Mouse (Mus musculus) intestine, embryonic 14.5 days (tissue): ENCODE measurements around the gene Cactin. TPM values are rescaled to one million over a fixed set of nuclear protein-coding genes. Genes with fewer than 3 reads are reported as not detected.
A peak's percentile ranks its signal among the peaks of the same experiment; 100 is the strongest.

ENCODE experiments used
- ATAC-seq: fragments of 200-750 bp; cut with Nextera tagmentation; replicated peaks from 2 replicates; pipeline ENCODE4 v1.8.0; 2017; ENCODE audit warnings: low read depth, moderate number of reproducible peaks, moderate TSS enrichment, moderate library complexity; ENCODE audit not compliant: low FRiP score, low TSS enrichment
- DNase-seq: peaks from one replicate; pipeline ENCODE4 v3.0.0-alpha.2; 2018; ENCODE audit warnings: low spot score
- H3K27ac ChIP-seq: fragments of 300-500 bp; sonication (generic); 2 replicates; pipeline ENCODE4 v1.5.1; 2014; ENCODE audit warnings: low read depth, mild to moderate bottlenecking, control low read depth
- H3K27me3 ChIP-seq: fragments of 300-500 bp; sonication (generic); replicated peaks from 2 replicates; pipeline ENCODE4 v1.6.1; 2014; ENCODE audit warnings: low read length, control low read depth; ENCODE audit not compliant: control insufficient read depth, insufficient read depth
- H3K36me3 ChIP-seq: fragments of 300-500 bp; sonication (generic); 2 replicates; pipeline ENCODE4 v1.6.1; 2014; ENCODE audit warnings: low read length, control low read depth; ENCODE audit not compliant: control insufficient read depth, insufficient read depth
- H3K4me1 ChIP-seq: fragments of 300-500 bp; sonication (generic); replicated peaks from 2 replicates; pipeline ENCODE4 v1.6.1; 2014; ENCODE audit warnings: low read length, control low read depth, mixed read lengths; ENCODE audit not compliant: control insufficient read depth, insufficient read depth
- H3K4me2 ChIP-seq: fragments of 300-500 bp; sonication (generic); 2 replicates; pipeline ENCODE4 v1.6.1; 2014; ENCODE audit warnings: low read length
- H3K4me3 ChIP-seq: fragments of 300-500 bp; sonication (generic); 2 replicates; pipeline ENCODE4 v1.5.1; 2014; ENCODE audit warnings: low read depth, low read length, control low read depth, mixed read lengths
- H3K9ac ChIP-seq: fragments of 300-500 bp; sonication (generic); 2 replicates; pipeline ENCODE4 v1.6.1; 2014; ENCODE audit warnings: mild to moderate bottlenecking, low read length
- H3K9me3 ChIP-seq: fragments of 300-500 bp; sonication (generic); 2 replicates; pipeline ENCODE4 v1.6.1; 2016; ENCODE audit warnings: low read length, control low read depth; ENCODE audit not compliant: control insufficient read depth
- WGBS: fragments of 180-500 bp; shearing (Covaris S2); extraction: QIAGEN DNeasy Blood & Tissue Kit; methylation state at CpG from one replicate; pipeline ENCODE4 v1.1.7; 2014; 5-methylcytosine and 5-hydroxymethylcytosine counted together
- polyA plus RNA-seq: library from polyadenylated mRNA; unstranded; fragments of >200 nt; fragmentation: Nextera tagmentation; extraction: Ambion mirVana; gene quantifications from 2 replicates; pipeline ENCODE4 v1.2.1, GENCODE M21; 2014

The Cactin gene
- polyA plus RNA-seq, 1 experiment from 2014 or later, result 27.7 TPM

DNA sequence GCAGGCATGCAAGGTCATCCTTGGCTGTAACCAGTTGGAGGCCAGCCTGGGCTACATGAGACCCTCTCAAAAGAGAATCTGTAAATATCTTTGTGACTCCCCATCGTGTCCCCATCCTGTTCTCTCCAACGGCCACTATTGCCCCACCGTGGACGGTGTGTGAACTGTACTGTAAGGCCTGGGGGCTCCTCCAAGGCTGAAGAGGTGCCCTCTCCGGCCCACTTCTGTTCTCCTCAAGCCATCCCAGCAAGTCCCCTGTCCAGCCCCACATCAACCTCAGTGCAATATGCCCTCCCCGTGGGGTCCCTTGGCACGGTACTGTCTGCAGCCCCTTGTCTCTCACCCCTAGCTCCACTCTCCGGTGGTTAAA is 1.6 kb upstream of the Cactin start:
- H3K4me2 ChIP-seq, result peak overlapping the region; percentile 72
- DNase-seq (no peak), ATAC-seq (no peak)
- peaks cover 47% of the 10 kb centered on the region for H3K36me3 ChIP-seq
- peak overlapping the region; percentile 37 for H3K9ac ChIP-seq
- H3K4me1 ChIP-seq, result peaks cover 31% of the 10 kb centered on the region
- no peaks in the 10 kb centered on the region for H3K27me3 ChIP-seq
- H3K9me3 ChIP-seq, result no peaks in the 10 kb centered on the region
- peak overlapping the region; percentile 97 for H3K4me3 ChIP-seq
- 38% methylated on average over 8 of the region's 8 CpGs for WGBS
- peak overlapping the region; percentile 88; the same call in 1 of the 2 replicates for H3K27ac ChIP-seq

DNA sequence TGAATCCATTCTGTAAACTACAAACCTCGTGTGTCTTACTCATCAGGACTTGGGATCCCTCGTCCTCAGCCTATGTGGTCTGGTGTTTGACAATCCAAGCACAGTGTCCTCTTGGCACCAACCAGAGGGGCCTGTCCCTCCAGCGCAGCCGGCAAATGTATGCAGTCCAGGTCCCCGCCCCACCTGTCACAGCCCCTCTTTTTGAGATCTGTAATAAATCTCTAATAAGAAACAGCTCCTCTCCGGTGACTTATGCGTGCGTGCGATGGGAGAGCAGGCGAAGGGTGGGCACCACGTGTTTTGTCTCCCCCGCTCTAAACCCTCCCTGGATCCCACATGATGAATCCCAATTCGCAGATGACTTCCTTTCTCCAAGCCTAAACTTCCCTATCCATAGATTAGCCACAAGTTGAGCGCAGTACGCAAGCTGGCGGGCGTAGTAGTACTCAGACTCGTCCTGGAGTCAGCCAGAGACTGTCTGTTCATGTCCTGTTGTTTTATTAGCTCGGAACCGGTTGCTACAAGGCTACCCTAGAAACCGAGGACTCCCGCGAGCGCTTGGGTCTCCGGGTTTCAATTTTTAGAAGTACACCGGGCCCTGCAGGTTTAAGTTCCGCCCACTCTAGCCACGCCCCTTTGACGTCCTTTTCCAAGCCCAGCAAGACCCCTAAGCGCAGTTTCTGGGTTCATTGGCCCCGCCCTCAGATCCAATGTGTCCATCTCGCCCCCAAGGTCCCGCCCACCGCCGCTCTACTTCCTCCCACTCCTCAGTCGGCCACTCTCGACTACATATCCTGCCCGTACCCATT is 958 bp upstream of the Cactin start:
- Histone ChIP-seq H3K27me3 (no peaks in the 10 kb centered on the region), H3K27ac (peak overlapping the region; percentile 88), H3K4me2 (peak overlapping the region; percentile 72), H3K4me1 (peaks cover 31% of the 10 kb centered on the region), H3K9me3 (no peaks in the 10 kb centered on the region), H3K36me3 (peaks cover 47% of the 10 kb centered on the region), H3K4me3 (peak overlapping the region; percentile 97), H3K9ac (peak overlapping the region; percentile 37)
- no peak; the same call in none of the 2 replicates for ATAC-seq
- under 1% methylated on average over 38 of the region's 38 CpGs for WGBS
- peak; percentile 99 for DNase-seq

DNA sequence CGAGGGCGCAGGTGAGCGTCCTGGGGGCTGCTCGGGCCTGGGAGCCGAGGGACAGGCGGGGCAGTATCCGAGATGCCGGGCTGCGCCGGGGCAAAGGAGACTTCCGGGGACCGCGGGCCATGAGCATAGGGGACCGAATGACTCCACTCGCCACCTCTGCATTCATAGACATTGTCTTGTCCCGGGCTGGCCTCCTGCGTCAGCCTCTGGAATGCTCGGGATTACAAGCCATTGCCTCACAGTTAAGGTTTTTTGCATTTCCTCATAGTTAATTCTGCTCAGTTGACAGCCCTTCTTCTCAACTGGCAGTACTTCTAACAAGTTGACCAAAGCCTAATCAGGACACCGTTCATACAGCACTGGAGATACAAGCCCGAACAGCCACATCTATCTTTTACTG is 533 bp downstream of the Cactin start:
- ATAC-seq (peak; percentile 0; the same call in 1 of the 2 replicates), DNase-seq (no peak)
- Histone ChIP-seq H3K27me3 (no peaks in the 10 kb centered on the region), H3K9ac (peak overlapping the region; percentile 89), H3K36me3 (peaks cover 48% of the 10 kb centered on the region), H3K4me2 (peak overlapping the region; percentile 94), H3K27ac (peak overlapping the region; percentile 88), H3K9me3 (no peaks in the 10 kb centered on the region), H3K4me3 (peak overlapping the region; percentile 97), H3K4me1 (peaks cover 29% of the 10 kb centered on the region)
- 3% methylated on average over 20 of the region's 20 CpGs for WGBS

DNA sequence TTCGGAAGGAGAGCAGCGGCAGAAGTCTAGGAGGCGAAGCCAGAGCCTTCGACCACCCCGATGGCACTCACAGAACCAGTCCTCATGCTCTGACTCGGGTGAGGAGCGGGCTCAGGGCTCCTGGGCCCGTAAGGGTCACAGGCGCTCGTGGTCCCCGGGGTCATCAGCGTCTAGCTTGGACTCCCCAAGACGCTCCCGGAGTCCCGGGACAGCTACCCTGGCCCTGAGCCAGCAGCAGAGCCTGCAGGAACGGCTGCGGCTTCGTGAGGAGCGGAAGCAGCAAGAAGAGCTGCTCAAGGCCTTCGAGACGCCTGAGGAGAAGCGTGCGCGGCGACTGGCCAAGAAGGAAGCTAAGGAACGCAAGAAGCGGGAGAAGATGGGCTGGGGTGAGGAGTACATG is 1.5 kb downstream of the Cactin start:
- peak overlapping the region; percentile 97; the same call in 1 of the 2 replicates for H3K4me3 ChIP-seq
- H3K9me3 ChIP-seq, result no peaks in the 10 kb centered on the region
- ATAC-seq (no peak), DNase-seq (no peak)
- H3K4me2 ChIP-seq, result no peak overlapping the region
- H3K36me3 ChIP-seq, result peaks cover 57% of the 10 kb centered on the region
- H3K27ac ChIP-seq, result no peak overlapping the region
- H3K9ac ChIP-seq, result no peak overlapping the region
- H3K4me1 ChIP-seq, result peaks cover 22% of the 10 kb centered on the region
- WGBS, result 94% methylated on average over 27 of the region's 27 CpGs
- no peaks in the 10 kb centered on the region for H3K27me3 ChIP-seq

DNA sequence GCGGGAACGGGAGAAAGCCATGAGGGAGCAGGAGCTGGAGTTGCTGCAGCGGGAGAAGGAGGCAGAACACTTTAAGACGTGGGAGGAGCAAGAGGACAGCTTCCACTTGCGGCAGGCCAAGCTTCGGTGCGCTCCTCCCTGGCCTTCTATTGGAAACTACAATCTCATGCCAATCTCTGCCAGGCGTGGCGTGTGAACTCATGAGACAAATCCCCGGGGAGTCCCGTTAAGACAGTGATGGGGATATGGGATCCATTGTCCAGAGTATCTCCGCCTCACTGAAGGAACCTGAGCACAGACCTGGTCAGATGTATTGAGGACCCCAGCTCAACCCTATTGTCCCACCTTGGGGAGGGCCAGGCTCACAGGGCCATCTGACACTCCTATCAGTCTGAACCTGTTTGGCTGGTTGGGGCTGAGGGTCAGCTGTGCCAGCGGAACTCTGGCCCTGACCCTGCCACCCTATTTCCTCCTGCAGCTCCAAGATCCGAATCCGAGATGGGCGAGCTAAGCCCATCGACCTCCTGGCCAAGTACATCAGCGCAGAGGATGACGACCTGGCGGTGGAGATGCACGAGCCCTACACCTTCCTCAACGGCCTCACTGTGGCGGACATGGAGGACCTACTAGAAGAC is 2.4 kb downstream of the Cactin start:
- H3K4me1 ChIP-seq, result peaks cover 25% of the 10 kb centered on the region
- WGBS, result 93% methylated on average over 23 of the region's 23 CpGs
- no peak for ATAC-seq
- no peak overlapping the region for H3K4me2 ChIP-seq
- H3K27me3 ChIP-seq, result no peaks in the 10 kb centered on the region
- H3K36me3 ChIP-seq, result peaks cover 54% of the 10 kb centered on the region
- H3K4me3 ChIP-seq, result no peak overlapping the region
- H3K27ac ChIP-seq, result no peak overlapping the region
- DNase-seq, result no peak
- H3K9ac ChIP-seq, result no peak overlapping the region
- H3K9me3 ChIP-seq, result no peaks in the 10 kb centered on the region

DNA sequence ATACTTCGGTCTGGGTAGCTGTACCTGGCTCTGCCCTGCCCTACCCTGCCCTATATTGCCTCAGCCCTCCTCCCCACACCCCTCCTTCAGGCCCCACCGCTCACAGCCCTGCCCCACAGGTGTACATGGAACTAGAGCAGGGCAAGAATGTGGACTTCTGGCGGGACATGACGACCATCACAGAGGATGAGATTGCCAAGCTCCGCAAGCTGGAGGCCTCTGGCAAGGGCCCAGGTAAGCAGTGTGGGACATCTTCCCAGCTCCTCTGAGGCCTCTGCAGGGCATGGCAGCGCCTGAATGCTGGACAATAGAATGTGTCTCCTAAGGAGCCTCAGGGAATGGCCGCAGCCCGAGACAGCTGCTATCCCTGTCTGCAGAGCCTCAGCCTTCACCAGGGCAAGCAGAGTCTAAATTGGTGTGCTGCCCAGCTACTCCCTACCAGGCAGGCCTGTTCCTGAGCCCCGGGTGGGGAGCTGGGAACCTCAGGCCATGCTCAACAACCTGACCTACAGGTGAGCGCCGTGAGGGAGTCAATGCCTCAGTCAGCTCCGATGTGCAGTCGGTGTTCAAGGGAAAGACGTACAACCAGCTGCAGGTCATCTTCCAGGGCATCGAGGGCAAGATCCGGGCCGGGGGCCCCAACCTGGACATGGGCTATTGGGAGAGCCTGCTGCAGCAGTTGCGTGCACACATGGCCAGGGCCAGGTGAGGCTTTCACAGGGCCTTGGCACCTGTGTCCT is 3.1 kb downstream of the Cactin start:
- Histone ChIP-seq H3K9me3 (no peaks in the 10 kb centered on the region), H3K27ac (no peak overlapping the region), H3K36me3 (peaks cover 54% of the 10 kb centered on the region), H3K4me3 (no peak overlapping the region), H3K4me2 (no peak overlapping the region), H3K4me1 (peaks cover 30% of the 10 kb centered on the region), H3K9ac (no peak overlapping the region), H3K27me3 (no peaks in the 10 kb centered on the region)
- no peak for ATAC-seq
- DNase-seq, result no peak
- 91% methylated on average over 18 of the region's 18 CpGs for WGBS

DNA sequence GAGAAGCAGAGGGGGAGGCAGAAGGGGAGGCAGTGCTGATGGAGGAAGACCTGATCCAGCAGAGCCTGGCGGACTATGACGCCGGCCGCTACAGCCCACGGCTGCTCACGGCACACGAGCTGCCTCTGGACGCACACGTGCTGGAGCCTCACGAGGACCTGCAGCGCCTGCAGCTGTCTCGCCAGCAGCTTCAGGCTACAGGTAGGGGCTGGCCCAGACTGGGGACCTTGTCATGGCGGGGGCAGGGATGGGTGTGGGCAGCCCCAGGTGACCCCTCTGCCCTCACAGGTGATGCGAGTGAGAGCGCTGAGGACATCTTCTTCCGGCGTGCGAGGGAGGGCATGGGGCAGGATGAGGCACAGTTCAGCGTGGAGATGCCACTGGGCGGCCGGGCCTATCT is 4.3 kb downstream of the Cactin start:
- Histone ChIP-seq H3K27ac (no peak overlapping the region), H3K4me3 (no peak overlapping the region), H3K27me3 (no peaks in the 10 kb centered on the region), H3K9ac (no peak overlapping the region), H3K9me3 (no peaks in the 10 kb centered on the region), H3K36me3 (peaks cover 54% of the 10 kb centered on the region), H3K4me1 (peaks cover 32% of the 10 kb centered on the region), H3K4me2 (no peak overlapping the region)
- WGBS, result 93% methylated on average over 21 of the region's 21 CpGs
- ATAC-seq (no peak), DNase-seq (no peak)

DNA sequence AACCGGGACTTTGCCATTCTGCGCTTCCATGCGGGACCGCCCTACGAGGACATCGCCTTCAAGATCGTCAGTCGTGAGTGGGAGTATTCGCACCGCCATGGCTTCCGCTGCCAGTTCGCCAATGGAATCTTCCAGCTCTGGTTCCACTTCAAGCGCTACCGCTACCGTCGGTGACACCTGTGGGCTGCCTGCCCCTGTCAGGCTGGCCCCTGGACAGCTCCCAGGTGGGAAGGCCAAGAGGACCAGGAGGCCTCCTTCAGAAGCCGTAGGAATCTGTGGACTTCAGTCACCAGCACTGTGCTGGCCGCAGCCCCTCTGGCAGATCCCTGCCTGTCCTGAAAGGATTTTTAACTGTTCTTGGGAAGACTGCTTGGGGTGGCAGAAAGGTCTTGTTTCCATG is 4.9 kb downstream of the Cactin start:
- no peaks in the 10 kb centered on the region for H3K27me3 ChIP-seq
- no peak overlapping the region for H3K27ac ChIP-seq
- no peak overlapping the region for H3K4me3 ChIP-seq
- H3K4me2 ChIP-seq, result no peak overlapping the region
- H3K9ac ChIP-seq, result no peak overlapping the region
- no peaks in the 10 kb centered on the region for H3K9me3 ChIP-seq
- ATAC-seq (no peak), DNase-seq (no peak)
- H3K4me1 ChIP-seq, result peaks cover 37% of the 10 kb centered on the region
- peaks cover 54% of the 10 kb centered on the region for H3K36me3 ChIP-seq
- WGBS, result 92% methylated on average over 18 of the region's 18 CpGs
